Mouse (Mus musculus) heart, embryonic 10.5 days (tissue): ENCODE measurements at regions not wholly inside any gene's neighbourhood (a gene's known extent, or its start where the extent isn't known, plus 50 kb on each side); places are given as distances from the start of the nearest gene placed in this dataset.
"Not testable (repeated sequence)": the region's sequence is repeated elsewhere in the genome, so short reads cannot be mapped to it uniquely, and the experiment has no call there.

Experiments used
- DNase-seq: peaks from one replicate; pipeline ENCODE4 v3.0.0-alpha.2; 2017; ENCODE audit warnings: low spot score
- H3K27ac ChIP-seq: fragments of 300-500 bp; sonication (generic); 2 replicates; pipeline ENCODE4 v1.5.1; 2016; ENCODE audit warnings: mild to moderate bottlenecking
- H3K27me3 ChIP-seq: fragments of 300-500 bp; sonication (generic); 2 replicates; pipeline ENCODE4 v1.6.1; 2016; ENCODE audit warnings: mild to moderate bottlenecking; ENCODE audit not compliant: poor library complexity, insufficient read depth, severe bottlenecking
- H3K36me3 ChIP-seq: fragments of 300-500 bp; sonication (generic); 2 replicates; pipeline ENCODE4 v1.6.1; 2016; ENCODE audit warnings: mild to moderate bottlenecking, moderate library complexity
- H3K4me1 ChIP-seq: fragments of 300-500 bp; sonication (generic); 2 replicates; pipeline ENCODE4 v1.6.1; 2016; ENCODE audit warnings: mild to moderate bottlenecking
- H3K4me3 ChIP-seq: fragments of 300-500 bp; sonication (generic); 2 replicates; pipeline ENCODE4 v1.5.1; 2016; ENCODE audit warnings: mild to moderate bottlenecking, moderate library complexity
- H3K9me3 ChIP-seq: fragments of 300-500 bp; sonication (generic); 2 replicates; pipeline ENCODE4 v1.6.1; 2016; ENCODE audit warnings: mild to moderate bottlenecking, moderate library complexity
- WGBS: fragments of 180-500 bp; shearing (Covaris S2); methylation state at CpG from one replicate; pipeline ENCODE4 v1.1.7; 2016; 5-methylcytosine and 5-hydroxymethylcytosine counted together

GRCm38 (mm10) chr10:20838685-20839425, 113.5 kb upstream of the Ahi1 start:
- Histone ChIP-seq H3K27ac (no peak overlapping the region), H3K27me3 (no peaks in the 10 kb centered on the region), H3K4me3 (no peak overlapping the region), H3K4me1 (peaks cover 12% of the 10 kb centered on the region; the same call in 1 of the 2 replicates), H3K36me3 (no peaks in the 10 kb centered on the region), H3K9me3 (no peaks in the 10 kb centered on the region)
- WGBS: 69% methylated on average over 8 of the region's 8 CpGs
- no peak for DNase-seq

- H3K9me3 ChIP-seq, H3K4me3 ChIP-seq, DNase-seq, H3K36me3 ChIP-seq, H3K27me3 ChIP-seq, H3K27ac ChIP-seq: not testable (repeated sequence)
- H3K4me1 ChIP-seq: peaks cover 12% of the 10 kb centered on the region; the same call in 1 of the 2 replicates
- 78% methylated on average over 4 of the region's 4 CpGs for WGBS
Measured at GRCm38 (mm10) chr10:20836816-20837215, 111.9 kb upstream of the Pde7b start.

GRCm38 (mm10) chr10:20834806-20835575, 110.1 kb upstream of the Pde7b start:
- 74% methylated on average over 11 of the region's 11 CpGs for WGBS
- Histone ChIP-seq H3K36me3 (no peaks in the 10 kb centered on the region), H3K4me3 (no peak overlapping the region), H3K4me1 (no peaks in the 10 kb centered on the region; the same call in 1 of the 2 replicates), H3K27me3 (no peaks in the 10 kb centered on the region), H3K27ac (no peak overlapping the region), H3K9me3 (no peaks in the 10 kb centered on the region)
- DNase-seq: no peak

- H3K27me3 ChIP-seq: no peaks in the 10 kb centered on the region
- H3K27ac ChIP-seq: no peak overlapping the region
- WGBS: 65% methylated on average over 1 of the region's 1 CpGs
- H3K9me3 ChIP-seq: no peaks in the 10 kb centered on the region
- no peak overlapping the region for H3K4me3 ChIP-seq
- DNase-seq: no peak
- H3K4me1 ChIP-seq: no peaks in the 10 kb centered on the region; the same call in 1 of the 2 replicates
- H3K36me3 ChIP-seq: no peaks in the 10 kb centered on the region
Measured at GRCm38 (mm10) chr10:20828304-20828703, 103.4 kb upstream of the Pde7b start.

- no peak overlapping the region for H3K27ac ChIP-seq
- no peaks in the 10 kb centered on the region for H3K27me3 ChIP-seq
- H3K4me3 ChIP-seq: no peak overlapping the region
- H3K9me3 ChIP-seq: no peaks in the 10 kb centered on the region
- no peak for DNase-seq
- no peaks in the 10 kb centered on the region for H3K36me3 ChIP-seq
- H3K4me1 ChIP-seq: no peaks in the 10 kb centered on the region; the same call in 1 of the 2 replicates
Measured at GRCm38 (mm10) chr10:20827473-20827872, 102.6 kb upstream of the Pde7b start.

GRCm38 (mm10) chr10:20818548-20818947, 93.7 kb upstream of the Pde7b start:
- 70% methylated on average over 4 of the region's 4 CpGs for WGBS
- no peak overlapping the region for H3K4me3 ChIP-seq
- H3K9me3 ChIP-seq: no peaks in the 10 kb centered on the region
- H3K4me1 ChIP-seq: no peaks in the 10 kb centered on the region
- no peaks in the 10 kb centered on the region for H3K27me3 ChIP-seq
- no peak for DNase-seq
- H3K36me3 ChIP-seq: no peaks in the 10 kb centered on the region
- no peak overlapping the region for H3K27ac ChIP-seq

- H3K9me3 ChIP-seq: no peaks in the 10 kb centered on the region
- H3K36me3 ChIP-seq: no peaks in the 10 kb centered on the region
- no peak overlapping the region for H3K4me3 ChIP-seq
- H3K27ac ChIP-seq: no peak overlapping the region
- 50% methylated on average over 7 of the region's 7 CpGs for WGBS
- no peak for DNase-seq
- H3K27me3 ChIP-seq: no peaks in the 10 kb centered on the region
- peaks cover 8% of the 10 kb centered on the region; the same call in 1 of the 2 replicates for H3K4me1 ChIP-seq
Measured at GRCm38 (mm10) chr10:20799792-20800191, 74.9 kb upstream of the Pde7b start.

GRCm38 (mm10) chr10:20798400-20798799, 73.5 kb upstream of the Pde7b start:
- DNase-seq: no peak
- Histone ChIP-seq H3K36me3 (no peaks in the 10 kb centered on the region), H3K4me3 (no peak overlapping the region), H3K4me1 (peaks cover 8% of the 10 kb centered on the region; the same call in 1 of the 2 replicates), H3K9me3 (no peaks in the 10 kb centered on the region), H3K27me3 (no peaks in the 10 kb centered on the region), H3K27ac (no peak overlapping the region)
- 56% methylated on average over 2 of the region's 2 CpGs for WGBS

GRCm38 (mm10) chr10:20793956-20794355, 69.1 kb upstream of the Pde7b start:
- no peak for DNase-seq
- WGBS: 47% methylated on average over 6 of the region's 6 CpGs
- H3K36me3 ChIP-seq: no peaks in the 10 kb centered on the region
- H3K27me3 ChIP-seq: no peaks in the 10 kb centered on the region
- no peak overlapping the region for H3K27ac ChIP-seq
- peaks cover 4% of the 10 kb centered on the region; the same call in 1 of the 2 replicates for H3K4me1 ChIP-seq
- H3K4me3 ChIP-seq: no peak overlapping the region
- no peaks in the 10 kb centered on the region for H3K9me3 ChIP-seq

- no peaks in the 10 kb centered on the region for H3K36me3 ChIP-seq
- WGBS: 81% methylated on average over 1 of the region's 1 CpGs
- H3K4me1 ChIP-seq: no peaks in the 10 kb centered on the region
- no peak overlapping the region for H3K4me3 ChIP-seq
- H3K27me3 ChIP-seq: no peaks in the 10 kb centered on the region
- DNase-seq: no peak
- H3K27ac ChIP-seq: no peak overlapping the region
- H3K9me3 ChIP-seq: no peaks in the 10 kb centered on the region
Measured at GRCm38 (mm10) chr10:20780946-20781345, 56.1 kb upstream of the Pde7b start.

- no peak for DNase-seq
- Histone ChIP-seq H3K27me3 (no peaks in the 10 kb centered on the region), H3K36me3 (no peaks in the 10 kb centered on the region), H3K4me3 (no peak overlapping the region), H3K27ac (no peak overlapping the region), H3K4me1 (no peaks in the 10 kb centered on the region), H3K9me3 (no peaks in the 10 kb centered on the region)
- WGBS: 68% methylated on average over 11 of the region's 11 CpGs
Measured at GRCm38 (mm10) chr10:20776640-20777413, 51.9 kb upstream of the Pde7b start.

- Histone ChIP-seq H3K27ac (no peak overlapping the region), H3K27me3 (no peaks in the 10 kb centered on the region), H3K4me3 (no peak overlapping the region), H3K4me1 (no peaks in the 10 kb centered on the region), H3K9me3 (no peaks in the 10 kb centered on the region), H3K36me3 (no peaks in the 10 kb centered on the region)
- 91% methylated on average over 3 of the region's 3 CpGs for WGBS
- DNase-seq: no peak
Measured at GRCm38 (mm10) chr10:20775731-20776429, 51.0 kb upstream of the Pde7b start.
